ENCODE assay signal across 8 mouse cellular contexts in genomic region chr6:83137576-83137950, GRCm38 (mm10). TPM values are rescaled to one million over a fixed set of nuclear protein-coding genes. Genes with fewer than 3 reads are reported as not detected.
A peak's percentile ranks its signal among the peaks of the same experiment; 100 is the strongest.
DNase-seq lines count a peak whose midpoint lies in the region; ATAC-seq lines count a peak whose summit lies in the region.

No protein-coding gene starts in this region.

- ATAC-seq in forebrain, embryonic 12.5 days (ENCODE audit: low FRiP score), result peak; percentile 63
- ATAC-seq in heart, embryonic 15.5 days (replicated peaks; ENCODE audit: insufficient number of reproducible peaks, insufficient read depth, low FRiP score, low read depth), result peak; percentile 82
- peak; percentile 66 for ATAC-seq in liver, embryonic 13.5 days (ENCODE audit: low read depth)

- H3K4me2 ChIP-seq in forebrain, embryonic 12.5 days, result peak overlapping the region; percentile 70
- peak overlapping the region; percentile 88 for H3K4me2 ChIP-seq in heart, embryonic 15.5 days
- H3K4me2 ChIP-seq in liver, embryonic 13.5 days, result peak overlapping the region; percentile 69

- H3K9me3 ChIP-seq in forebrain, embryonic 12.5 days, result no peaks in the 10 kb centered on the region
- no peaks in the 10 kb centered on the region for H3K9me3 ChIP-seq in heart, embryonic 15.5 days (replicated peaks)
- H3K9me3 ChIP-seq in liver, embryonic 13.5 days (replicated peaks), result no peaks in the 10 kb centered on the region

- H3K36me3 ChIP-seq in forebrain, embryonic 12.5 days (replicated peaks), result no peaks in the 10 kb centered on the region
- H3K36me3 ChIP-seq in heart, embryonic 15.5 days, result no peaks in the 10 kb centered on the region
- no peaks in the 10 kb centered on the region for H3K36me3 ChIP-seq in liver, embryonic 13.5 days

- H3K4me3 ChIP-seq in forebrain, embryonic 12.5 days (replicated peaks), result peak overlapping the region; percentile 45
- peak overlapping the region; percentile 68 for H3K4me3 ChIP-seq in heart, embryonic 15.5 days
- peak overlapping the region; percentile 59 for H3K4me3 ChIP-seq in liver, embryonic 13.5 days (replicated peaks)

- H3K27me3 ChIP-seq in forebrain, embryonic 12.5 days, result peaks cover 45% of the 10 kb centered on the region
- no peaks in the 10 kb centered on the region for H3K27me3 ChIP-seq in heart, embryonic 15.5 days
- H3K27me3 ChIP-seq in liver, embryonic 13.5 days, result peaks cover 70% of the 10 kb centered on the region

- peak; percentile 98 for DNase-seq in 3T3-L1 (ENCODE audit: low read depth, low spot score)
- DNase-seq in adrenal gland, adult 18-20 months (ENCODE audit: low spot score in 2 of 2), result peak; percentile 84 to 88
- peak; percentile 96 for DNase-seq in kidney, postnatal 10 days
- DNase-seq in liver, embryonic 13.5 days, result peak; percentile 50
- DNase-seq in neural tube, embryonic 10.5 days (ENCODE audit: extremely low spot score, low spot score), result peak; percentile 91
- DNase-seq in urinary bladder, postnatal 4 days (ENCODE audit: low spot score in 2 of 2), result peak; percentile 90

- WGBS in forebrain, embryonic 12.5 days, result 1% methylated on average over 12 of the region's 12 CpGs
- WGBS in heart, embryonic 15.5 days, result under 1% methylated on average over 12 of the region's 12 CpGs
- 0% methylated on average over 12 of the region's 12 CpGs for WGBS in liver, embryonic 13.5 days (ENCODE audit: insufficient replicate concordance)

- peak overlapping the region; percentile 93 for H3K27ac ChIP-seq in forebrain, embryonic 12.5 days
- H3K27ac ChIP-seq in heart, embryonic 15.5 days, result peak overlapping the region; percentile 100
- peak overlapping the region; percentile 88 for H3K27ac ChIP-seq in liver, embryonic 13.5 days

- peak overlapping the region; percentile 78 for H3K9ac ChIP-seq in forebrain, embryonic 12.5 days
- H3K9ac ChIP-seq in heart, embryonic 15.5 days, result peak overlapping the region; percentile 83
- peak overlapping the region; percentile 73 for H3K9ac ChIP-seq in liver, embryonic 13.5 days

- H3K4me1 ChIP-seq in forebrain, embryonic 12.5 days, result peaks cover 53% of the 10 kb centered on the region
- peaks cover 47% of the 10 kb centered on the region for H3K4me1 ChIP-seq in heart, embryonic 15.5 days (replicated peaks)
- H3K4me1 ChIP-seq in liver, embryonic 13.5 days (replicated peaks), result peaks cover 54% of the 10 kb centered on the region

RNA-seq across cellular contexts. Expression of gene Rtkn, which starts 2.3 kb away (rescaled TPM):
- total RNA-seq in adrenal gland, adult 18-20 months (2021), result 1 to 10 TPM; 4.7 to 6.6 TPM
- 19.9 and 20.1 TPM in 2 replicates for polyA plus RNA-seq in forebrain, embryonic 12.5 days (2016; fragmentation: Nextera tagmentation; extraction: Ambion mirVana)
- polyA plus RNA-seq in heart, embryonic 15.5 days (2015; fragmentation: Nextera tagmentation; extraction: Ambion mirVana), result 19.3 and 26.2 TPM in 2 replicates
- polyA plus RNA-seq in liver, embryonic 13.5 days (2015; fragmentation: Nextera tagmentation; extraction: Ambion mirVana), result 10.1 and 11.7 TPM in 2 replicates

RNA-seq across cellular contexts. Expression of gene Ino80b, which starts 12.3 kb away (rescaled TPM):
- total RNA-seq in adrenal gland, adult 18-20 months (2021), result 10 to 100 TPM; 20.1 to 20.7 TPM
- polyA plus RNA-seq in forebrain, embryonic 12.5 days (2016; fragmentation: Nextera tagmentation; extraction: Ambion mirVana), result 19.0 and 20.6 TPM in 2 replicates
- 7.4 and 9.2 TPM in 2 replicates for polyA plus RNA-seq in heart, embryonic 15.5 days (2015; fragmentation: Nextera tagmentation; extraction: Ambion mirVana)
- polyA plus RNA-seq in liver, embryonic 13.5 days (2015; fragmentation: Nextera tagmentation; extraction: Ambion mirVana), result 6.3 and 7.2 TPM in 2 replicates

RNA-seq across cellular contexts. Expression of gene Wbp1, which starts 16.2 kb away (rescaled TPM):
- 10 to 100 TPM; 84.3 to 89.0 TPM for total RNA-seq in adrenal gland, adult 18-20 months (2021)
- polyA plus RNA-seq in forebrain, embryonic 12.5 days (2016; fragmentation: Nextera tagmentation; extraction: Ambion mirVana), result 202 and 219 TPM in 2 replicates
- 81.9 and 99.5 TPM in 2 replicates for polyA plus RNA-seq in heart, embryonic 15.5 days (2015; fragmentation: Nextera tagmentation; extraction: Ambion mirVana)
- 30.4 and 32.3 TPM in 2 replicates for polyA plus RNA-seq in liver, embryonic 13.5 days (2015; fragmentation: Nextera tagmentation; extraction: Ambion mirVana)

RNA-seq across cellular contexts. Expression of gene Wdr54, which starts 18.6 kb away (rescaled TPM):
- total RNA-seq in adrenal gland, adult 18-20 months (2021), result 1 to 10 TPM; 1.9 to 3.6 TPM
- 12.5 and 15.4 TPM in 2 replicates for polyA plus RNA-seq in forebrain, embryonic 12.5 days (2016; fragmentation: Nextera tagmentation; extraction: Ambion mirVana)
- 3.4 and 4.3 TPM in 2 replicates for polyA plus RNA-seq in heart, embryonic 15.5 days (2015; fragmentation: Nextera tagmentation; extraction: Ambion mirVana)
- 0.60 and 0.67 TPM in 2 replicates for polyA plus RNA-seq in liver, embryonic 13.5 days (2015; fragmentation: Nextera tagmentation; extraction: Ambion mirVana)

RNA-seq across cellular contexts. Expression of gene 1700003E16Rik, which starts 18.6 kb away (rescaled TPM):
- 1 to 10 TPM; 1.1 to 1.4 TPM for total RNA-seq in adrenal gland, adult 18-20 months (2021)
- polyA plus RNA-seq in forebrain, embryonic 12.5 days (2016; fragmentation: Nextera tagmentation; extraction: Ambion mirVana), result 1.8 and 2.7 TPM in 2 replicates
- 0.91 and 1.6 TPM in 2 replicates for polyA plus RNA-seq in heart, embryonic 15.5 days (2015; fragmentation: Nextera tagmentation; extraction: Ambion mirVana)
- polyA plus RNA-seq in liver, embryonic 13.5 days (2015; fragmentation: Nextera tagmentation; extraction: Ambion mirVana), result 0.15 and 0.20 TPM in 2 replicates

Comparison
In these comparisons a context has a peak if more than half of its experiments do, and no peak if none do; other contexts are left out.
1. Peak in every context shown above with its lines: DNase-seq, ATAC-seq, H3K4me3 ChIP-seq and H3K27ac ChIP-seq.